Mouse (Mus musculus) retina, postnatal 1 day (tissue): ENCODE measurements around the gene Fam241b.

Source experiments
- DNase-seq: peaks from one replicate; pipeline ENCODE4 v3.0.0-alpha.2; 2012

Fam241b gene

DNA sequence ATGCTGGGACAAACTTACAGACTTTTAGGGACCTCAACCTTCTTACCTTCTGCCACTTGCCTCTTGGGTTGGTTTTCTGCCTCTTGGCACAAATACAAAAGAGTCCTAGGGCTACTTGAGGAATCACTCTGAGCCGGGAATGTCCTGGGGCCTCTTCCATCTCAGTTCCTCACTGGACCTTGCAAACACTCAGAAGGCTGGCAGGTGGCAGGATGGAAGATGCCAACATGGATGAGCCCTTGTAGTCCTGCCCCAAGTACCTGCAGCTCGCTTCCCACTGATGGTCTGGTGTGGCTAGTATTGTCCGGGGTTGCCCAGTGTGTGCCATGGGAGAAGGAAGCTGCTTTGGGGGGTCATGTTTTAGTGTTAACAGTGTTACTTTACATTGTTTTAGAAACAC lies 73.8 kb downstream of the Fam241b start:
- no peak for DNase-seq

DNA sequence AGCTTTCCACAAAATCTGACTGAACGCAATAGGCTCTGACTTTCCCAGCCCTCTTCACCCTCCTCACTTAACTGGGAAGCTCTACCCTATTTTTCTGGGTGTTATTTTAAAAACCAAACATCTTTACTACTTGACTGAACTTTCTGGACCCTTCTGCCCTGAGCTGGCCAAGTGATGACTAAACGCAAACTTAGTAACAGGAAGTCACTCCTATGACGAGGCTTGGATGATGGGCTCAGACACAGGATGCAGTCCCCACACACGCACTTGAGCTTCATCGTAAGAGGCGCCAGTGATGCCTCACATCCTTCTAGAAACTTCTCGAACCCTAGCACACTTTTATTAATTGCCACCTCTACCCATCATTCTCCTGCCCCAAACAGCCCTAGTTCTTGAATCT lies 74.3 kb downstream of the Fam241b start:
- no peak for DNase-seq

DNA sequence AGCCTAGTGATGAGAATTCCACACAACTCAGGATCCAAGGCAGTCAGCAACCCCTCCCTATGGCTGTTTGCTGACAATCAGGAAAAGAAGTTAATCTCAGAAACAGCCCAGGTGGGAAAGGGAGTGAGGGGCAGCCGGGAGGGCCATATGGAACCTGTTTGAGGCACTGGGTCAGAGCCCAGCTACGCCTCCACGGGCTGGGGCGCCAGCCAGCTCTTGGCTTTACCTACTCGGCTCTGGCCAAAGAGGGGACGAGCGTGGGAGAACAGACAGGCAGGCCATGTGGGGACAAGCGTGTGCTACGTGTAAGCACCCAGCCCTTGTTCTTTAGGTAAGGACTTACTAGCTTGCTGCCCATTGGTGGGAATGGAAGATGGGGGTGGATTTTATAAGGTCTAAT lies 75.2 kb downstream of the Fam241b start:
- DNase-seq: no peak

DNA sequence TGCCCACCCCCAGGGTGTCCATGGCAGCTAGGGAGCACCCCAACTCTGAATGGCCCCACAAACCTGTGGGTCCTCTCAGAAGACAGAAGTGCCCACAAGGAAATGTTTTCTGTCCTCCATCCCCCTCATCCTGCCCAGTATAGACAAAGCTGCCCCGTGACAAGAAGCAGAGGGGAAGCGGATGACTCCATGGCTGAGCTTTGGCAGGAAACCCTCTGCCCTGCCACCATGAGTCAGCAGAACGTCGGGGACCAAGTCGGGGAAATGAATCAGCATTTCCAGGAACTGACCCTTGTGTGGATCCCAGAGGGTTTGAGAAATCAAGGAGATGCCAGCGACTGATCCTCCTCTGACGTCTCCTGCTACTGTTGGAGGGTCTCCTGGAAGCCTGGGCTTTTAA lies 77.5 kb downstream of the Fam241b start:
- DNase-seq: no peak

DNA sequence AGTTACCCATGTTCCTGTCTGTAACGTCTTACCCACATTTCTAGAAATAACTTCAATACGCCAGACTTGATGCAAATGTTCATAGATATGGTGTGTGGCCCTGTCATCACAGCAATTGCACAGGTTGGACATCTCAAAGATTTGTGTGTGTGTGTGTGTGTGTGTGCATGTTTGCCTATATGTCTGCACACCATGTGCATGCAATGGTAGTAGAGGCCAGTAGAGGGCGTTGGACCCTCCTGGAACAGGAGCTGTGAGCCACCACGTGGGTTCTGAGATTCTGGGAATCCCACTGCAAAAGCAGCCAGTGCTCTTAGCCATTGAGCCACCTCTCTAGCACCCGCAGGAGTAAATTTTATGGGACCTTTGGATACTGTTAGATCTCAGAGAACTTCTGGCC lies 80.9 kb downstream of the Fam241b start:
- DNase-seq: no peak

DNA sequence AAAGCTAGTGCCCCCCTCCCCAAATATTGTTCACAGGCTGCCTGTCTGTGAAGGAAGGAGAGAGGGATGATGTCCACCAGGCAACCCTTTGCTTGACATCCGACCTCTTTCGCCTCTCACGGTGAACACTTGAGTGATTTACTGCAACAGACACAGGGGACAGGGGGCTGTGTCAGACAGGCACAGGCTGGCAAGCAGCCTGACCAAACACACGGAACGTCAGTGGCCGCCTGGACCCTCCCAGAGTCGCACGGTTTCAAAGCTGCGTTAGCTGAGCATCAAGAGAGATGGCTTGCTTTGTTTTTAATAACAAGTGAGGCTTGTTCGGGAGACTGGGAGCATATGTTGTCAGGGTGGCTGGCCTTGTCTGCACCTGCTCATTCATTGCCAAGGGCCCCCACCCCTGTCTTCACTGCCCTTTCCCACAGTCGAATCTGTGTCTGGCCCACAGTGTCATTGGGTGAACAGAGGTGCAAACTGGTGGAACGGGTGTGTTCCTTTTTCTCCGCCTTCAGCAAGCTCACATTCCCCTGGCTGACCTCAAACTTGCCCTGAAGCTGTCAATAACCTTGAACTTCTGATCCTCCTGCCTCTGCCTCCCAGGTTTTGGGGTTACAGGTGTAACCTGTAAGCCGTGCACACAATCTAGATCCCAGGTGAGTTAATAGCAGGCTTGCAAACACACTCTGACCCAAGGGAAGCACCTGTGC lies 82.6 kb downstream of the Fam241b start:
- DNase-seq: peak; percentile 46

DNA sequence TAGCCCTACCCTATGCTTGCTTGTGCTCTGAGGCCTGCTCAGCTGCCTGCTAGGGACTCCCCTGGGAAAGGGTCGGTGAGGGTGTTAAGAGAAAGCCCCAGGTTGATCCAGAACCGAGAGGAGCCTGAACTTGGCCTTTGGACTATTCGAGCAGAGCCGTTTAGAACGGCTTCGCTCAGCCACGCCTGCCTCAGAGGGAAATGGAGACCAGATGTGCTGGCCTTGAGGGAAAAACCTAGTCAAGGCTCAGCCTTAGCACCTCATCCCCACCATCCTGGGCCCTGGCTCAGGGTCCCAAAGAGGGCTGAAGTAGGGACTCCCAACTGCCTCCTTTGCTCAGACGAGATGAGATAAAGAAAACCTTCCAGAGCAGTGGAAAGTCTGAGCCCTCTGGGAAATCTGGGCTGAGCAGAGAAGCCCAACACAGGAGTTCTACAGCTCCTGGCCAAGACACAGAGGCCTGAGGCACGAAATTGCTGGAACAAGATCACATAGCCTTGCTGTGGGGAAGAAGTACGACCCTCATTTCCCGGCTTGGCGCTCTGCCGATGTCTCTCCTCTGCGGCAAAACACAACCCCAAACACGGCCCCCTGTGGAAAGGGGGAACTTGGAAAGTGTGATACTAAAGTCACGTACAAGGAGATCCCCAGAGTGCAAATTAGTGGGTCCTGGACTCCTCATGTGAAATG lies 83.4 kb downstream of the Fam241b start:
- peak; percentile 11 for DNase-seq

DNA sequence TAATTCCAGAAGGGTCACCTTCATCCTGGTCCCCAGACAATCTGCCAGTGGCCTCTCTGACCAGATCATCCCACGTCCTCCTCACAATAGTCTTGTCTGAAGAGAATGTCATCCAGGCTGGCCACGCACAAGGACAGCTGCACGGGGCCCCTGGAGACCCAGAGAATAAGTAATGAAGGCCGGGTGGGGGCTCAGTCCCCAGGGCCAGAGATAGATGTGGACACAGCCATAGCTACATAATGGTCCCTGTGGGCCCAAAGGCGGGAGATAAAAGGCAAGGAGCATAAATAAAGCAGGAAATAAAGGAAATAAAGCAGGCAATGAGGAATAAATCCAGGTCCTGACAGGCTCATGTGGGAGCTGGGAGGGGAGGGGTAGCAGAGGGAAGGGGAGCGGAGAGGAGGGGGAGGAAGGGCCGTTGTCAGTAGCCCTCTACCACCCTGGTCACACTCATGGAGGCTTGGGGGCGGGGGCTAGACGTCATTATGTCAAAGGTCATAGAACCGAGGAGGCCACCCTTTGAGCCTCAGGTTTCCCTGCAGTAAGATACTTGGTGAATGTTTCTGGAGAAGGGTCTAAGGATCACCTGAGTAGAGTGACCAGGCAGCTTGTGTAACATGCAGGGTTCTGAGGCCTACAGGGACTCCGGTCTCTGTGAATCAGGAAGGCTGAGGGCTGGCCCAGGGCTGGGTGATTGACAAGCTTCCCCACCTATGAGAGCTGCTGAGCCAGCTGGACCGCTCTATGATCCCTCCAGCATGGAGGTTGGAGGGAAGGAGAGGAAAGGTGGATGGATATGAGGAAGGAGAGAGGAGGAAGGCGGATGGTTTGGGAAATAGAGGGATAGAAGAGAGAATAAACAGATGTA lies 85.0 kb downstream of the Fam241b start:
- DNase-seq: peak; percentile 51
